Mouse (Mus musculus): ENCODE results near the gene Aldh18a1. TPM values are rescaled to one million over a fixed set of nuclear protein-coding genes. Genes with fewer than 3 reads are reported as not detected.
A peak's percentile ranks its signal among the peaks of the same experiment; 100 is the strongest.

Aldh18a1 gene
- polyA plus RNA-seq, 2 experiments = 25.6 to 26.7 TPM

GRCm38 (mm10) chr19:40523431-40524005 lies 64.7 kb downstream of the Aldh18a1 start:
- H3K36me3 ChIP-seq (replicated peaks; ENCODE audit: control insufficient read depth, insufficient read depth, low read depth) = no peaks in the 10 kb centered on the region
- TF ChIP-seq CTCF (IDR thresholded peaks at IDR 0.05; ENCODE audit: low read depth) (no peak), EP300 (IDR thresholded peaks at IDR 0.05; ENCODE audit: low read depth) (no peak)
- ATAC-seq (ENCODE audit: insufficient read depth) (no peak), DNase-seq (ENCODE audit: low read depth in 3 of 3, low spot score in 3 of 3) (no peak)
- 64% methylated on average over 8 of the region's 8 CpGs for WGBS (ENCODE audit: insufficient replicate concordance)
- no peak overlapping the region for H3K4me2 ChIP-seq (ENCODE audit: low read depth)
- H3K27ac ChIP-seq = no peak overlapping the region
- H3K9ac ChIP-seq (replicated peaks) = no peak overlapping the region
- no peak overlapping the region for H3K4me3 ChIP-seq (ENCODE audit: insufficient read depth in 1 of 2, low read depth in 2 of 2, low read length in 2 of 2)
- H3K27me3 ChIP-seq (ENCODE audit: control insufficient read depth, insufficient read depth, low read length) = no peaks in the 10 kb centered on the region
- no peaks in the 10 kb centered on the region for H3K4me1 ChIP-seq (replicated peaks; ENCODE audit: control insufficient read depth in 2 of 2, insufficient read depth in 2 of 2, low read length in 1 of 2)
- no peaks in the 10 kb centered on the region for H3K9me3 ChIP-seq (ENCODE audit: control insufficient read depth, low read length)

DNA sequence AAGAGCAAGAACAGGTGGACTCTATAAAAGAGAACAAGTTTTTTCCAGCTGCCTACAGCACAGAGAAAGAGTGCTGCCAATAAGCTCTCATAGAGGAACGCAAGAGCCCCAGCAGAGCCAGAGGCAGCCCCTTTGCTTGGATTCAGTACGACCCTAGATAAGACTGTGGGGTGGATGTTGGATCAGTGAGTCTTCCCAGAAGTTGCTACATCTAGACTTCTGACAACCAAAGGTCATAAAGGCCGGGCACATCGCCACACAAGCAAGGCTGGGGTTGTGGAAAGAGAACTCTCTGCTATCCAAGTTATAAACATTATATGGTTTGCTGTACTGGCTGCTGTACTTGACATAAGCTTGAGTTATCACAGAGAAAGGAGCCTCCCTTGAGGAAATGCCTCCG lies 67.9 kb downstream of the Aldh18a1 start:
- TF ChIP-seq EP300 (IDR thresholded peaks at IDR 0.05; ENCODE audit: low read depth) (no peak), CTCF (IDR thresholded peaks at IDR 0.05; ENCODE audit: low read depth) (no peak)
- no peaks in the 10 kb centered on the region for H3K9me3 ChIP-seq (ENCODE audit: control insufficient read depth, low read length)
- H3K27ac ChIP-seq = no peak overlapping the region
- WGBS (ENCODE audit: insufficient replicate concordance) = 74% methylated on average over 5 of the region's 5 CpGs
- H3K4me2 ChIP-seq (ENCODE audit: low read depth) = no peak overlapping the region
- ATAC-seq (ENCODE audit: insufficient read depth) (no peak), DNase-seq (ENCODE audit: low read depth in 3 of 3, low spot score in 3 of 3) (no peak)
- no peaks in the 10 kb centered on the region for H3K27me3 ChIP-seq (ENCODE audit: control insufficient read depth, insufficient read depth, low read length)
- H3K4me3 ChIP-seq (ENCODE audit: insufficient read depth in 1 of 2, low read depth in 2 of 2, low read length in 2 of 2) = no peak overlapping the region
- no peaks in the 10 kb centered on the region for H3K4me1 ChIP-seq (replicated peaks; ENCODE audit: control insufficient read depth in 2 of 2, insufficient read depth in 2 of 2, low read length in 1 of 2)
- no peak overlapping the region for H3K9ac ChIP-seq (replicated peaks)
- no peaks in the 10 kb centered on the region for H3K36me3 ChIP-seq (replicated peaks; ENCODE audit: control insufficient read depth, insufficient read depth, low read depth)

DNA sequence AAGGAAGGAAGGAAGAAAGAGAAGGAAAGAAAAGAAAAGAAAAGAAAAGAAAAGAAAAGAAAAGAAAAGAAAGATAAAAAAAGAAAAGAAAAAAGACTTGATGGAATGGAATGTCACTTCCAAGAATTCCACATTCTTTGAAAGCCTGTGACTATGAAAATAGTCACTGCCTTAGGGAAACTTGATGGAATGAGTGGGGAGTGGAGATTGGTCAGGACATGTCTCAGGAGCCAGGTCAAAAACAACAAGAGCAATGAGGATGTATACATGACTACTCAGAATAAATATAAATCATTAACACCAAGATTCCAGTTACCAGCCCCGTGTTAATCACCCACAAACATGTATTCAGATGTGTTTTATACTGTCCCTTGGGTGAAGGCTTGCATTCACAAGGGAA lies 69.6 kb downstream of the Aldh18a1 start:
- Histone ChIP-seq H3K4me3 (ENCODE audit: insufficient read depth in 1 of 2, low read depth in 2 of 2, low read length in 2 of 2) (no peak overlapping the region), H3K27ac (no peak overlapping the region), H3K4me1 (replicated peaks; ENCODE audit: control insufficient read depth in 2 of 2, insufficient read depth in 2 of 2, low read length in 1 of 2) (peaks cover 0 to 7% of the 10 kb centered on the region in 2 experiments; a peak in 1 of 4 replicates), H3K9me3 (ENCODE audit: control insufficient read depth, low read length) (no peaks in the 10 kb centered on the region), H3K27me3 (ENCODE audit: control insufficient read depth, insufficient read depth, low read length) (no peaks in the 10 kb centered on the region), H3K4me2 (ENCODE audit: low read depth) (no peak overlapping the region), H3K9ac (replicated peaks) (no peak overlapping the region), H3K36me3 (replicated peaks; ENCODE audit: control insufficient read depth, insufficient read depth, low read depth) (no peaks in the 10 kb centered on the region)
- DNase-seq (ENCODE audit: low read depth in 3 of 3, low spot score in 3 of 3) (no peak), ATAC-seq (ENCODE audit: insufficient read depth) (no peak)
- 55% methylated on average over 1 of the region's 1 CpGs for WGBS (ENCODE audit: insufficient replicate concordance)
- TF ChIP-seq CTCF (IDR thresholded peaks at IDR 0.05; ENCODE audit: low read depth) (no peak), EP300 (IDR thresholded peaks at IDR 0.05; ENCODE audit: low read depth) (no peak)

DNA sequence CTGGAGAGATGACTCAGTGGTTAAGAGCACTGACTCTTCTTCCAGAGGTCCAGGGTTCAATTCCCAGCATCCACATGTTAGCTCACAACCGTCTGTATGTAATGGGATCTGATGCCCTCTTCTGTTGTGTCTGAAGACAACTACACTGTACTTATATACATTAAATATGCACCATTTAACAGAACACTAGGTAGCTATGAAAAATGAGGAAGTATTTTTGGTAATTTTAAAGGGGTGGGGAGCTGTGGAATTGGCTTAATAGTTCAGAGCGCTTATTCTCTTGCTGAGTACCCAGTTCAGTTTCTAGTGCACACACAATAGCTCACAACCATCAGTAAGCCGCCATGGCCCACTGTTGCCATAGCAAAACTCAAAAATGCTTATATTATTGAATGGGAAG lies 72.7 kb downstream of the Aldh18a1 start:
- H3K36me3 ChIP-seq (replicated peaks; ENCODE audit: control insufficient read depth, insufficient read depth, low read depth) = no peaks in the 10 kb centered on the region
- no peak for DNase-seq (ENCODE audit: low read depth in 3 of 3, low spot score in 3 of 3)
- no peaks in the 10 kb centered on the region for H3K9me3 ChIP-seq (ENCODE audit: control insufficient read depth, low read length)

GRCm38 (mm10) chr19:40514376-40514775 lies 73.9 kb downstream of the Aldh18a1 start:
- no peak overlapping the region for H3K9ac ChIP-seq (replicated peaks)
- peak overlapping the region; percentile 87 for H3K4me2 ChIP-seq (ENCODE audit: low read depth)
- 82% methylated on average over 7 of the region's 7 CpGs for WGBS (ENCODE audit: insufficient replicate concordance)
- no peaks in the 10 kb centered on the region for H3K36me3 ChIP-seq (replicated peaks; ENCODE audit: control insufficient read depth, insufficient read depth, low read depth)
- ATAC-seq (ENCODE audit: insufficient read depth) (no peak), DNase-seq (ENCODE audit: low read depth in 3 of 3, low spot score in 3 of 3) (no peak)
- no peaks in the 10 kb centered on the region for H3K9me3 ChIP-seq (ENCODE audit: control insufficient read depth, low read length)
- no peak for TF ChIP-seq CTCF (IDR thresholded peaks at IDR 0.05; ENCODE audit: low read depth)
- no peak for TF ChIP-seq EP300 (IDR thresholded peaks at IDR 0.05; ENCODE audit: low read depth)
- no peak overlapping the region for H3K27ac ChIP-seq
- H3K27me3 ChIP-seq (ENCODE audit: control insufficient read depth, insufficient read depth, low read length) = no peaks in the 10 kb centered on the region
- no peak overlapping the region; a peak in 1 of 4 replicates for H3K4me3 ChIP-seq (ENCODE audit: insufficient read depth in 1 of 2, low read depth in 2 of 2, low read length in 2 of 2)
- peaks cover 25 to 34% of the 10 kb centered on the region in 2 experiments for H3K4me1 ChIP-seq (replicated peaks; ENCODE audit: control insufficient read depth in 2 of 2, insufficient read depth in 2 of 2, low read length in 1 of 2)

More for the DNA sequence above, 72.7 kb downstream of the Aldh18a1 start:
- Histone ChIP-seq H3K27ac (no peak overlapping the region), H3K27me3 (ENCODE audit: control insufficient read depth, insufficient read depth, low read length) (no peaks in the 10 kb centered on the region), H3K4me3 (ENCODE audit: insufficient read depth in 1 of 2, low read depth in 2 of 2, low read length in 2 of 2) (no peak overlapping the region), H3K4me2 (ENCODE audit: low read depth) (no peak overlapping the region), H3K9ac (replicated peaks) (no peak overlapping the region), H3K4me1 (replicated peaks; ENCODE audit: control insufficient read depth in 2 of 2, insufficient read depth in 2 of 2, low read length in 1 of 2) (peaks cover 16 to 26% of the 10 kb centered on the region in 2 experiments)
- WGBS (ENCODE audit: insufficient replicate concordance) = 83% methylated on average over 3 of the region's 3 CpGs
- no peak for ATAC-seq (ENCODE audit: insufficient read depth)
- no peak for TF ChIP-seq CTCF (IDR thresholded peaks at IDR 0.05; ENCODE audit: low read depth)
- TF ChIP-seq EP300 (IDR thresholded peaks at IDR 0.05; ENCODE audit: low read depth) = no peak

All from liver, embryonic 14.5 days (tissue).